Mouse (Mus musculus) spleen, adult 18-20 months (tissue): ENCODE results near the gene Oard1.

Experiments used
- DNase-seq, 2 experiments: peaks; one replicate each; pipeline ENCODE4 v3.0.0; 2022; ENCODE audit warnings: mixed read lengths in 2 of 2

Gene Oard1

GRCm38 (mm10) chr17:48409380-48410298 is at the start of gene Oard1, which contains the start of gene Nfya:
Oard1 (plus strand) TSS chr17:48410014.
Nfya (minus strand) TSS chr17:48409906.
- DNase-seq, result peak; percentile 100

DNA sequence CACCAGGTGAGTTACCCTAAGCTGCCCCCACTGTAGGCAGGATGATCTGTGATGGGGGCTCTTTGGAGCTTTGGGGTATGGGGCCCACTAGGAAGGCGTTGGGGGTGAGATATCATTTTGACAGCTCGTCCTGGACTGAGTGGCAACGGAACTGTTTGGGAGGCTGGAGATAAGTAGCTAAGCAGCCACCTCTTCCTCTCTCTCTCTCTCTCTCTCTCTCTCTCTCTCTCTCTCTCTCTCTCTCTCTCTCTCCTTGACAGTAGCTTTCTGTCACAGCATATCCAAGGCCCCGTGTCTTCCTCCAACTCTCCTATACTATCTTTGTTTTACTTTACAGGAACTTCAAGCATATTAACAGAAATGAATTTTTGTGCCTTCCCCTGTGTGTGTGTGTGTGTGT is 49.4 kb upstream of the Oard1 start:
- DNase-seq, result no peak

- no peak for DNase-seq
These were observed 47.5 kb upstream of the Oard1 start for GRCm38 (mm10) chr17:48362346-48362745.

DNA sequence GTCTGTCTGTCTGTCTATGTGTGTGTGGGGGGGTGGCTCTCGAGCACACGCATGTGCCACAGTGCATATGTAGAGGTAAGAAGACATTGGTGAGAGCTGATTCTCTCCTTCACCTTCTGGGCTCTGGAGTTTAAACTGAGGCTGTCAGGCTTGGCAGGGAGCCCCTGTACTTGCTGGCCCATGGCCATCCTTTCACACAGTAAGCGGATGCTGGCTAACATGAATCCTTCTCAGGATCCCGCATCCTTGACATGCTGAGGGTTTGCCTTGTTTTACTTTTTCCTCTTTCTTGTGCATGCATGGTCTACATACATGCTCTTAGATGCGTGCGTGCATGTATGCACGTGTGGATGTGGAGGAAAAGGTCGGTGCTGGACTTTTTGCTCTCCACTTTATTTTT is 46.8 kb upstream of the Oard1 start:
- DNase-seq, result no peak

DNA sequence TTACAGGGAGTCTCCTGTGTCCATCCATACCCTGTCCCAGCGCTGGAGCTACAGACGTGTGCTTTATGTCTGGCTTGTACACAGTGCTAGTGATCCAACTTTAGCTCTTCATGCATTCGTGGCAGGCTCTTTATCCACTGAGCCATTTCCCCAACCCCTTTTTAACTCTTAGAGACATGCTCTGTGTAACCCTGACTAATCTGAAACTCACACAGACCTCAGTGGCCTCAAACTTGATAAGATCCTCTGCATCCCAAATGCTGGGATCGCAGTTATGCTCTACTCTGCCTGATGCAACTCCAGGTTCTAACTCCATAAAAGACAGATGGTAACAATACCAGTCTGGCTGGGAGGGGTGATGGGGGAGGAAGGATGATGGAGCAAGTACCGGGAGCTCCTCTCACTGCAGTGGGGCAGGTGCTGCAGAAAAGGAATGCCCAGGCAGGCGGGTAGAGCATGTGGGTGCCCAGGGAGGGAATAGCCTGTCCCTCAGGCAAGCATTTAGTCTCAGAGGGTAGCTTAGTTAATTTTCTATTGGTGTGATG is 46.3 kb upstream of the Oard1 start:
- no peak for DNase-seq

- DNase-seq, result no peak
These were observed 44.2 kb upstream of the Oard1 start for GRCm38 (mm10) chr17:48365511-48366155.

DNA sequence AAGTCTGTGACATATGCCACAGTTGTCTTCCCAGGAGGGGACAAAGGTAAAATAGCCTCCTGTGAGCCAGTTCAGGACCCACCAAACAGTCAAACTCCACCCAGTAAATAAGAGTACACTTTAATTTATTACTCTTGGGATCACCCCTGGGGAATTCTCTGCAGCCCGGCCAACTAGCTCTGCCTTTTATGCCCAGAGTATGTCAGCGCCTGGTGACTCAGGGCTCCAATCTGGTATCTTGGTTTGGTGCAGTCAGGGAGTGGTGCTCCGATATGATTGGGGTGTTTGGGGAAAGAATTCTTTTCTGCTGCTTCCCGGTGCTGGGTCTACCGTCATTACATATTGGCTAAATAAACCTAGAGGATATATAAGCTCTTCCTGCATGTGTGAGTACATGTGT is 43.0 kb upstream of the Oard1 start:
- no peak for DNase-seq

DNA sequence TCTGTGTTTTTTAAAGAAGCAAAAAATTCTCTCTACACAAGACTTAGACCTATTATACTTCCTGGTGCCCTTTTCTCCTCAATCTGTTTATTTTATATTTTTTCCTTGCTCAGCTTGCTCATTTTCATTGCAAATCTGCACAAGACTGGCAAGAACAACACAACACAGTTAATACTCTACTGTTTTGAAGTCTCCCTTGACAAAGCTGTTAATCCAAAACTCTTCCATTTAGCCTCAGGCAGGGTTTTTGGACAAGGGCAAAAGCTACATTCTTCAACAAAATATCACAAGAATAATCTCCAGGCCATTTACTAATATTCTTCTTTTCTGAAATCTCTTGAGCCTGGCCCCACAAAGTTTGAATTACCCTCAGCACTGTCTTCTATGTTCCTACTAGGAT is 38.2 kb upstream of the Oard1 start:
- DNase-seq, result no peak

DNA sequence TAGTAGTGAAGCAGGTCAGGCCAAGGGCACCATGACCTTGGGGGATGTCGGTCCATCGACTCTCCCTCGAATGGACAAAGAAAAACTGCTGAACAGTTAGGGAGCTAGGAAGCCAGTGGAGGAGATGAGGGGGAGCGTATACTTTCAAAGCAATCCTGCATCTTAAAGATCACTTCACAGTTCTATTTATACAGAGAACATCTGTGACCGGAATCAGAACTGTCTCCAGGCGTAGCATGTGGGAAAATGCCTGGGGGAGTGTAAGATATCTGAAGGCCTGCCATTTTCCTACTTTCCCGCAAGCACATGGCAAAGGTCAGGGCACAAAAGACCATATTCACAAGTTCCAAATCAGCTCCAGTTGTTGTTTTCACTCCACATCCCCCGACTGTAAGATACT is 36.8 kb upstream of the Oard1 start:
- DNase-seq, result no peak

DNA sequence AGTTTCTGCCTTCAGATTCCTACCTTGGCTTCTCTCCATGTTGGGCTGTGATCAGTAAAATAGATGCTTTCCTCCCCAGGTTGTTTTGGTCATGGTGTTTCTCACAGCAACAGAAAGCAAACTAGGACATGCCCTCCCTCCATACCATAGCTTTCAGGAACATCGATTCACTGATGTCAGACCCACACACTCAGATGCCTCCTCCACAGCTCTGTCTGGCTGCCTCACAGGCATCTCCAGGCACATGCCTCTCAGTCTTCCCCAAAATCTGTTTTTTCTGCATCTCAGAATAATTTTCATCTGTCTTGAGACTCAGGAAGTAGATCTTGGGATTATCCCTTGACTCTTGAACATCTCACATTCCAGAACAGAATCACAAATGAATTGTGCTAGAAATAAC is 33.7 kb upstream of the Oard1 start:
- DNase-seq, result no peak

DNA sequence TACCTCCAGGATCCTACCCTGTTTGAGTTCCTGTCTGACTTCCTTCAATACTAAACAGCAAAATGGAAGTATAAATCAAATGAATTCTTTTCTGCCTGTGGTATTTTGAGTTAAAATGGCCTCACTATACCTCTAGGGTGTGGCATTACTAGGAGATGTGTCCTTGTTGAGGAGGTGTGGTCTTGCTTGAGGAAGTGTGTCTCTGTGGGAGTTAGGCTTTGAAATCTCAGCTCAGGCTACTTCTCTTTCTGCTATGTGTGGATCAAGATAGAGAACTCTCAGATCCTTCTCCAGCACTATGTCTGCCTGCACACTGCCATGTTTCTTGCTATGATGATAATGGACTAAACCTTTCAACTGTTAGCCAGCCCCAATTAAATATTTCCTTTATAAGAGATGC is 30.8 kb upstream of the Oard1 start:
- no peak for DNase-seq

DNA sequence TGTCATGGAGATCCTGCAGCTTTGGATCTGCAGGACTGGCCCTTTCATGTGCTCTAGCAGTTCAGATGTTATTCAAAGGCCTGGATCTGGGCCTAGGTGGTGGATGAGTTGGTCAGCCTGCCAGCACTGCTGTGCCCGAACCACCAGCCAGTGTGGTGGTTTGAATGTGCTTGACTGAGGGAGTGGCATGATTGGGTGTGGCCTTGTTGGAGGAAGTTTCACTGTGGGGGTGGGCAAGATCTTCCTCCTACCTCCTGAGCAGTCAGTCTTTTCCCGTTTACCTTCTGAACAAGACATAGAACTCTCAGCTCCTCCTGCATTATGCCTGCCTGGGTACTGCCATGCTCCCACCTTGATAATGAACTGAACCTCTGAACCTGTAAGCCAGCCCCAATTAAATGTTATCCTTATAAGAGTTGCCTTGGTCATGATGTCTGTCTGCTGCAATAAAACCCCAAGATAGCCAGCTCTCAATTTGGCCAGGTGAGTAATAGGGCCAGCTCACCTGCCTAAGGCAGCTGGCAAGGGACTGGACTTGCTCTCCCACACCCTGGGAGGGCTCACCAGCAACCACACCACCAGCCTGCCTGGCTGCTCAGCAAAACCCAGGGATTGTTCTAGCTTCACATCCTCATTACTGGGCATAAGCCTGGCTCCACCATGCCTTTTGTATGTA is 23.9 kb upstream of the Oard1 start:
- DNase-seq, result no peak

- DNase-seq, result no peak
These were observed 21.1 kb upstream of the Oard1 start for GRCm38 (mm10) chr17:48388666-48389065.

DNA sequence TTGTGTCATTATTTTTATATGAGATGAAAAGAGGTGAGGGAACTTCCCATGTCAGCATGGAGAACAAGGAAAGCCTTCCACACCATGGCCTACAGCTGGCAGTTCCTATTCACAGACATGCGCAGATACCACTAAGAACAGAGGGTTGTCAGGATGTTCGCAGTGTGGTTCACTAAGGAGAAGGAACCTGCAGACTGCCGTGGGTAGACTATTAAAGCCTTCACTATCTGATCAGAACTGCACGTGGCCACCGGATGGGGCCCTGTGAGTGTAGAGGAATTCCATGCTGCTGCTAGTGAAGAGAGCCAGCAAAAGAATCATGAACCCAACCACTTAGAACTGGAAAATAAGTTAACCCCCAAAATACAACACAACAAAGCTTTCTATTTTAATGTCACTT is 20.4 kb upstream of the Oard1 start:
- DNase-seq, result no peak

DNA sequence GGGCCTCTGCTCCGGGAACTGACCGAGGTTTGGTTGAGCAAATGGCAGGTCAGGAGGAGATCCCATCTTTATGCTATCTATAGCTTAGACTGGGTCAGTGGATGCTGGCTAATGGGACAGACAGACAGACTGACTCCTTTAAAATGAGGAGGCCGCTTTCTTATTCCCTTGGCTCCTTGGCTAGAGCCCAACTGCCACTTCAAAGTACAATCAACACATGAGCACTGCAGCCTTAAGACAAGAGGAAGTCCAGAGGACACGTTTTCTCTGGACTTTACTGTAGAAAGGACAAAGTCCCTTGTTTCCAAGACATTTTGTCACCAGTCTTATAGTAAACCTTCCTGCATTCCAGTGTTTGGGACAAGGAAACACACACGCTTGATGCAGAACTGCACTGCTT is 18.4 kb upstream of the Oard1 start:
- DNase-seq, result no peak

- no peak for DNase-seq
These were observed 17.2 kb upstream of the Oard1 start for GRCm38 (mm10) chr17:48392616-48393015.

DNA sequence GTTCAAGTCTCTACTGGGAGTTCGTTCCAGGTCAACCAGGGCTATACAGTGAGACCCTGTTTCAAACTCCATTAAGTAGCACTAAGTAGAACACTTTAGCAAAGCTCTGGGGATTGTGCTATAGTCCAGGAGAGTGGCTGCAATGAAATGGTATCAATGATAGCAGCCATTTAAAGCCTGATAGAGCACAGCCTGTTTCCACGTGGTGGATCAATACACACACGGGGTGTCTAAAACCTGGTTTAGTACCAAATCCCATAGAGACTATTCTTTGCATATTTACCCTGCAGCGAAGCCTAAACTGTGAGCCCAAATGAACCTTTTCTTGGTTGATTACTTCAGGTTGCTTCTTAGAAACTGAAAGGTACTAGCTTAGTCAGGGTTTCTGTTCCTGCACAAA is 8.1 kb upstream of the Oard1 start:
- no peak for DNase-seq

DNA sequence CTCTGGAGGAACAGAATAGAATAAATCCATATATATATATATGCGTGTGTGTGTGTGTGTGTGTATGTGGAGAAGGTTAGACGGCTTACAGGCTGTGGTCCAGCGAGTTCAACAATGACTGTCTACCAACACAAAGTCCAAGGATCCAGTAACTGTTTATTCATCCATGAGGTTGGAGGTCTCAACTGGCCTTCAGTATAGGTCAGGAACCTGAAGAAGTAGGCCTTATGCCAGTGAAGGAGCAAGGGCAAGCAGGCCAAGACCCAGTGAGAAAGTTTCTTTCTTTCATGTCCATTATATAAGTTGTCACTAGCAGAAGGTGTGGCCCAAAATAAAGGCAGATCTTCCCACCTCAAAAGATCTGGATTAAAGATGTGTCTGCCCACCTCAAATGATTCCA is 7.1 kb upstream of the Oard1 start:
- no peak for DNase-seq

GRCm38 (mm10) chr17:48403848-48404247 is 6.0 kb upstream of the Oard1 start:
- no peak for DNase-seq

- no peak for DNase-seq
These were observed 5.1 kb upstream of the Oard1 start for GRCm38 (mm10) chr17:48404706-48405105.

- no peak for DNase-seq
These were observed 2.7 kb upstream of the Oard1 start for GRCm38 (mm10) chr17:48407154-48407553.

DNA sequence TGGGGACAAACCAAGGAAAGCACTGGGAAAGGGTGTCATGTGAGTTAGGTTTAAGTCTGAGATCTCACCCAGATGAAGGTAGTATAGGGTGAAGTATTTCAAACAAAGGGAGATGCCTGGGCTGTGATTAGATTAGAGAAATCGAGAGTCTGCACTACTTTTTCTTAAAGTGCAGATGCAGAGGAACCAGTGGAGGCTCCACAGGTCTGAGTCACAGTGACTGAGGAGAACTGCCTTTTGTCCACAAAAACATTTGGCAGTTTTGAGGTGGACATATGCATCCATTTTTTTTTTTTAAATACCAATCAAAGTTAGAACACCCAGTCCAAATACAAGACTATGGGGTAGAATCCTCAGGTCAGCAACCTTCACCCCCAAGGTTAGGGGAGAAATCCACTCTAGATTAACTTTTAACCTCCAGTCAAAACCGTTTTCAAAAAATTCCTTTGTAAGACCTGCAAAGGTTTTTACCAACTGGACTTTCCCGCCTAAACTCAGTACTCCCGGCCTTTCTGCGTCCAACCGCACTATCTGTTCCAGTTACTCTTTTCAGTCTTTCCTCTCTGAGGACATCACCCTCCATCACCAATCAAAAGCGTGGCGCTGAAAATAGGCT is 1.8 kb upstream of the Oard1 start:
- no peak for DNase-seq
